Mouse (Mus musculus): ENCODE results near the gene Fam19a1. TPM values are rescaled to one million over a fixed set of nuclear protein-coding genes. Genes with fewer than 3 reads are reported as not detected.

Fam19a1 gene
- polyA plus RNA-seq, 1 experiment from 2014 or later = 1.7 TPM

- ATAC-seq (ENCODE audit: low FRiP score) (no peak), DNase-seq (ENCODE audit: low spot score) (no peak)
- H3K4me3 ChIP-seq (ENCODE audit: low read depth, low read length) = no peak overlapping the region
- H3K27me3 ChIP-seq (ENCODE audit: control insufficient read depth, insufficient read depth, low read length) = no peaks in the 10 kb centered on the region
- no peak overlapping the region for H3K4me2 ChIP-seq (replicated peaks; ENCODE audit: low read depth, low read length)
- H3K4me1 ChIP-seq (replicated peaks; ENCODE audit: control insufficient read depth, insufficient read depth, low read length) = no peaks in the 10 kb centered on the region
- no peaks in the 10 kb centered on the region for H3K36me3 ChIP-seq (ENCODE audit: control insufficient read depth, insufficient read depth, low read length)
- WGBS = 86% methylated on average over 6 of the region's 6 CpGs
- H3K9ac ChIP-seq (ENCODE audit: low read depth, low read length) = no peak overlapping the region
- no peaks in the 10 kb centered on the region for H3K9me3 ChIP-seq (ENCODE audit: control insufficient read depth, low read length)
- H3K27ac ChIP-seq (ENCODE audit: low read depth, low read length) = no peak overlapping the region
Observed at GRCm38 (mm10) chr6:96372848-96373247, 259.9 kb downstream of the Fam19a1 start.

- H3K9ac ChIP-seq (ENCODE audit: low read depth, low read length) = no peak overlapping the region
- H3K36me3 ChIP-seq (ENCODE audit: control insufficient read depth, insufficient read depth, low read length) = no peaks in the 10 kb centered on the region
- no peaks in the 10 kb centered on the region for H3K9me3 ChIP-seq (ENCODE audit: control insufficient read depth, low read length)
- ATAC-seq (ENCODE audit: low FRiP score) (peak; percentile 47; the same call in 1 of the 2 replicates), DNase-seq (ENCODE audit: low spot score) (no peak)
- no peak overlapping the region for H3K27ac ChIP-seq (ENCODE audit: low read depth, low read length)
- H3K27me3 ChIP-seq (ENCODE audit: control insufficient read depth, insufficient read depth, low read length) = no peaks in the 10 kb centered on the region
- H3K4me2 ChIP-seq (replicated peaks; ENCODE audit: low read depth, low read length) = no peak overlapping the region
- WGBS = 49% methylated on average over 2 of the region's 2 CpGs
- no peaks in the 10 kb centered on the region for H3K4me1 ChIP-seq (replicated peaks; ENCODE audit: control insufficient read depth, insufficient read depth, low read length)
- H3K4me3 ChIP-seq (ENCODE audit: low read depth, low read length) = no peak overlapping the region
Observed at GRCm38 (mm10) chr6:96373274-96373673, 260.3 kb downstream of the Fam19a1 start.

- Histone ChIP-seq H3K4me2 (replicated peaks; ENCODE audit: low read depth, low read length) (no peak overlapping the region), H3K9ac (ENCODE audit: low read depth, low read length) (no peak overlapping the region), H3K27ac (ENCODE audit: low read depth, low read length) (no peak overlapping the region), H3K9me3 (ENCODE audit: control insufficient read depth, low read length) (no peaks in the 10 kb centered on the region), H3K4me3 (ENCODE audit: low read depth, low read length) (no peak overlapping the region), H3K4me1 (replicated peaks; ENCODE audit: control insufficient read depth, insufficient read depth, low read length) (no peaks in the 10 kb centered on the region), H3K36me3 (ENCODE audit: control insufficient read depth, insufficient read depth, low read length) (no peaks in the 10 kb centered on the region), H3K27me3 (ENCODE audit: control insufficient read depth, insufficient read depth, low read length) (no peaks in the 10 kb centered on the region)
- no peak for ATAC-seq (ENCODE audit: low FRiP score)
- WGBS = 77% methylated on average over 3 of the region's 3 CpGs
- DNase-seq (ENCODE audit: low spot score) = no peak
Observed at GRCm38 (mm10) chr6:96376773-96377172, 263.8 kb downstream of the Fam19a1 start.

DNA sequence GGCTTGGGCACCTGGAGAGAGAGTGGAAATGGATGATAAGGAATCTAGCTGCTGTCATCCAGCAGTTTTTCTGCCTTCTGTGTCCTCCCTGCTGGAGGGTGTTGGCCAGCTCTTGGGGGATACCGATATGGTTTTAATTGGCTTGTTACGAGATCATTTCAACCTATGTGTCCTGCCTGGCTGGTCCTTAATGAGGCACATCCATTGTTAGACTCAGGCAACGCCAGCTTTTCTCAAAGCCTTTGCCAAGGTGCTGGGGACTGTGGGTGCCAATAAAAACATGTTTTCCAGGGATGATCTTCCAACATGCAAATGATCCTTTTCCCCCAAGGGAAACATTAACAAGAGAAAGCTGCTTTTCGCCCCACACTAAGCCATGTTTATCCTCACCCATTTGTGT is 266.3 kb downstream of the Fam19a1 start:
- WGBS = 69% methylated on average over 4 of the region's 4 CpGs
- no peaks in the 10 kb centered on the region for H3K4me1 ChIP-seq (replicated peaks; ENCODE audit: control insufficient read depth, insufficient read depth, low read length)
- no peaks in the 10 kb centered on the region for H3K27me3 ChIP-seq (ENCODE audit: control insufficient read depth, insufficient read depth, low read length)
- H3K9ac ChIP-seq (ENCODE audit: low read depth, low read length) = no peak overlapping the region
- ATAC-seq (ENCODE audit: low FRiP score) (no peak), DNase-seq (ENCODE audit: low spot score) (no peak)
- H3K27ac ChIP-seq (ENCODE audit: low read depth, low read length) = no peak overlapping the region
- H3K36me3 ChIP-seq (ENCODE audit: control insufficient read depth, insufficient read depth, low read length) = no peaks in the 10 kb centered on the region
- H3K4me3 ChIP-seq (ENCODE audit: low read depth, low read length) = no peak overlapping the region
- H3K4me2 ChIP-seq (replicated peaks; ENCODE audit: low read depth, low read length) = no peak overlapping the region
- H3K9me3 ChIP-seq (ENCODE audit: control insufficient read depth, low read length) = no peaks in the 10 kb centered on the region

DNA sequence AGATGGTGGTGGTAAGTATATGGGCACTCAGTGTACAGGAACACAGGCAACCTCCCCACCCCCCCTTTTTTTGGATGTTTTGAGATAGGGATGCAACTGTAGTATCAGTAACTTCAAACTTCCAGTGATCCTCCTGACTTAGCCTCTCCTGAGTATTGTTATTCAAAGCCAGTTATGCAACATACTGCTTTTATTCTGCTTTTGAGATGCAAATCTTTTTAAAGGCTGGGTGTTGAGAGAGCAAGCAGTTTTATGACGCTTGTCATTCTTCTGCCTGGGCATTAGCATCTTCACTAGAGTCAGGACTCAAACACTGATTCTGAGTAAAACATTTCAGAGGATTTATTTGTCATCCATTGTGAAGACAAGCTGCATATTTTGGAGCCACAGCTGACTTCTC is 271.5 kb downstream of the Fam19a1 start:
- Histone ChIP-seq H3K9me3 (ENCODE audit: control insufficient read depth, low read length) (no peaks in the 10 kb centered on the region), H3K4me2 (replicated peaks; ENCODE audit: low read depth, low read length) (no peak overlapping the region), H3K27me3 (ENCODE audit: control insufficient read depth, insufficient read depth, low read length) (no peaks in the 10 kb centered on the region), H3K4me1 (replicated peaks; ENCODE audit: control insufficient read depth, insufficient read depth, low read length) (no peaks in the 10 kb centered on the region), H3K36me3 (ENCODE audit: control insufficient read depth, insufficient read depth, low read length) (no peaks in the 10 kb centered on the region), H3K4me3 (ENCODE audit: low read depth, low read length) (no peak overlapping the region), H3K27ac (ENCODE audit: low read depth, low read length) (no peak overlapping the region), H3K9ac (ENCODE audit: low read depth, low read length) (no peak overlapping the region)
- ATAC-seq (ENCODE audit: low FRiP score) (no peak), DNase-seq (ENCODE audit: low spot score) (no peak)
- 71% methylated on average over 1 of the region's 1 CpGs for WGBS

DNA sequence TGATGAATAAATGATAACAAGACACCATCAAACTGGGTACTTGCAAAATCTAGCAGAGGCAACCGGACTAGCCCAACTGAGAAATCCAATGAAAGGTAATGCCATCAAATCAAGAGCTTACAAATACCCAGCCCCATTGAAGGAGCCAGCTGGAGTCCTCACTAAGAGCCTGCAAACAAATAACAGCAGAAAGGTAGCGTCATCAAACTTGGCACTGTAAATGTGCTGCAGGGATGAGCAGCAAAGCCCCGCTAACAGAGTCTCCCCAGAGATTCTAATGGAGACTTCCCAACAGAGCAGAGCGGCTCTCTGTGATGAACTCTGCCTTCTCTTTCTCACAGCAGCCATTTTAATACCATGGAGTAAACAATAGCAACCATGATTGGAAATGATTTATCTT is 305.9 kb downstream of the Fam19a1 start:
- DNase-seq (ENCODE audit: low spot score) = no peak

GRCm38 (mm10) chr6:96419704-96420382 is 306.9 kb downstream of the Fam19a1 start:
- H3K27ac ChIP-seq (ENCODE audit: low read depth, low read length) = no peak overlapping the region
- H3K9ac ChIP-seq (ENCODE audit: low read depth, low read length) = no peak overlapping the region
- H3K4me2 ChIP-seq (replicated peaks; ENCODE audit: low read depth, low read length) = no peak overlapping the region
- H3K9me3 ChIP-seq (ENCODE audit: control insufficient read depth, low read length) = no peaks in the 10 kb centered on the region
- H3K4me1 ChIP-seq (replicated peaks; ENCODE audit: control insufficient read depth, insufficient read depth, low read length) = no peaks in the 10 kb centered on the region
- DNase-seq (ENCODE audit: low spot score) = no peak
- no peaks in the 10 kb centered on the region for H3K36me3 ChIP-seq (ENCODE audit: control insufficient read depth, insufficient read depth, low read length)
- no peaks in the 10 kb centered on the region for H3K27me3 ChIP-seq (ENCODE audit: control insufficient read depth, insufficient read depth, low read length)
- 79% methylated on average over 5 of the region's 5 CpGs for WGBS
- no peak for ATAC-seq (ENCODE audit: low FRiP score)
- no peak overlapping the region for H3K4me3 ChIP-seq (ENCODE audit: low read depth, low read length)

More for the DNA sequence above, 305.9 kb downstream of the Fam19a1 start:
- no peak overlapping the region for H3K9ac ChIP-seq (ENCODE audit: low read depth, low read length)
- no peak for ATAC-seq (ENCODE audit: low FRiP score)
- no peaks in the 10 kb centered on the region for H3K4me1 ChIP-seq (replicated peaks; ENCODE audit: control insufficient read depth, insufficient read depth, low read length)
- no peak overlapping the region for H3K27ac ChIP-seq (ENCODE audit: low read depth, low read length)
- H3K9me3 ChIP-seq (ENCODE audit: control insufficient read depth, low read length) = no peaks in the 10 kb centered on the region
- H3K4me2 ChIP-seq (replicated peaks; ENCODE audit: low read depth, low read length) = no peak overlapping the region
- 79% methylated on average over 4 of the region's 4 CpGs for WGBS
- no peak overlapping the region for H3K4me3 ChIP-seq (ENCODE audit: low read depth, low read length)
- no peaks in the 10 kb centered on the region for H3K27me3 ChIP-seq (ENCODE audit: control insufficient read depth, insufficient read depth, low read length)
- no peaks in the 10 kb centered on the region for H3K36me3 ChIP-seq (ENCODE audit: control insufficient read depth, insufficient read depth, low read length)

- ATAC-seq (ENCODE audit: low FRiP score) (peak; percentile 87), DNase-seq (ENCODE audit: low spot score) (peak; percentile 56)
- no peak overlapping the region for H3K27ac ChIP-seq (ENCODE audit: low read depth, low read length)
- H3K27me3 ChIP-seq (ENCODE audit: control insufficient read depth, insufficient read depth, low read length) = no peaks in the 10 kb centered on the region
- H3K9ac ChIP-seq (ENCODE audit: low read depth, low read length) = no peak overlapping the region
- WGBS = 26% methylated on average over 2 of the region's 2 CpGs
- no peaks in the 10 kb centered on the region for H3K36me3 ChIP-seq (ENCODE audit: control insufficient read depth, insufficient read depth, low read length)
- no peak overlapping the region for H3K4me3 ChIP-seq (ENCODE audit: low read depth, low read length)
- H3K9me3 ChIP-seq (ENCODE audit: control insufficient read depth, low read length) = no peaks in the 10 kb centered on the region
- H3K4me2 ChIP-seq (replicated peaks; ENCODE audit: low read depth, low read length) = no peak overlapping the region
- no peaks in the 10 kb centered on the region for H3K4me1 ChIP-seq (replicated peaks; ENCODE audit: control insufficient read depth, insufficient read depth, low read length)
Observed at GRCm38 (mm10) chr6:96420515-96420914, 307.6 kb downstream of the Fam19a1 start.

- H3K9me3 ChIP-seq (ENCODE audit: control insufficient read depth, low read length) = no peaks in the 10 kb centered on the region
- WGBS = 66% methylated on average over 6 of the region's 6 CpGs
- no peaks in the 10 kb centered on the region for H3K4me1 ChIP-seq (replicated peaks; ENCODE audit: control insufficient read depth, insufficient read depth, low read length)
- no peak overlapping the region for H3K4me3 ChIP-seq (ENCODE audit: low read depth, low read length)
- ATAC-seq (ENCODE audit: low FRiP score) (no peak), DNase-seq (ENCODE audit: low spot score) (no peak)
- no peak overlapping the region for H3K27ac ChIP-seq (ENCODE audit: low read depth, low read length)
- H3K36me3 ChIP-seq (ENCODE audit: control insufficient read depth, insufficient read depth, low read length) = no peaks in the 10 kb centered on the region
- H3K9ac ChIP-seq (ENCODE audit: low read depth, low read length) = no peak overlapping the region
- no peak overlapping the region for H3K4me2 ChIP-seq (replicated peaks; ENCODE audit: low read depth, low read length)
- no peaks in the 10 kb centered on the region for H3K27me3 ChIP-seq (ENCODE audit: control insufficient read depth, insufficient read depth, low read length)
Observed at GRCm38 (mm10) chr6:96429390-96429789, 316.4 kb downstream of the Fam19a1 start.

Measured in hindbrain, embryonic 11.5 days (tissue).